Mouse (Mus musculus) CH12.LX (cell line): ENCODE measurements around the gene Htra2.

Experiments
- CTCF ChIP-seq, 2 experiments: IDR thresholded peaks in 1 of 2; conservative IDR thresholded peaks in 1 of 2; 2 replicates each; pipeline ENCODE4 v1.5.1; 2011 to 2012; ENCODE audit warnings: low read depth in 2 of 2, low read length in 2 of 2, improper control_type of control experiment in 1 of 2, inconsistent platforms in 1 of 2, mild to moderate bottlenecking in 1 of 2, moderate library complexity in 1 of 2
- E2F4 ChIP-seq: IDR thresholded peaks from 2 replicates; pipeline ENCODE4 v1.6.1; 2011; ENCODE audit warnings: low read depth, low read length, improper control_type of control experiment; ENCODE audit not compliant: insufficient replicate concordance
- MEF2A ChIP-seq: IDR thresholded peaks from 2 replicates; pipeline ENCODE4 v1.6.1; 2014; ENCODE audit warnings: low read depth, mild to moderate bottlenecking, inconsistent platforms, low read length, improper control_type of control experiment, borderline replicate concordance
- TCF12 ChIP-seq: IDR thresholded peaks from 2 replicates; pipeline ENCODE4 v1.6.1; 2014; ENCODE audit warnings: low read depth, mild to moderate bottlenecking, inconsistent platforms, low read length, improper control_type of control experiment
- ZKSCAN1 ChIP-seq: IDR thresholded peaks from 2 replicates; pipeline ENCODE4 v1.6.1; 2012; ENCODE audit warnings: low read depth, inconsistent platforms, low read length, improper control_type of control experiment, borderline replicate concordance

GRCm38 (mm10) chr6:83087926-83088260 lies 32.8 kb upstream of the Htra2 start:
- TF ChIP-seq CTCF (conservative IDR thresholded peaks at IDR 0.05 in 1 of 2, IDR thresholded peaks at IDR 0.05 in 1 of 2; ENCODE audit: low read depth in 2 of 2, low read length in 2 of 2) (no peak), ZKSCAN1 (no peak), MEF2A (no peak), TCF12 (no peak), E2F4 (no peak)
